ENCODE assay signal across 9 mouse cellular contexts in the genomic region with DNA sequence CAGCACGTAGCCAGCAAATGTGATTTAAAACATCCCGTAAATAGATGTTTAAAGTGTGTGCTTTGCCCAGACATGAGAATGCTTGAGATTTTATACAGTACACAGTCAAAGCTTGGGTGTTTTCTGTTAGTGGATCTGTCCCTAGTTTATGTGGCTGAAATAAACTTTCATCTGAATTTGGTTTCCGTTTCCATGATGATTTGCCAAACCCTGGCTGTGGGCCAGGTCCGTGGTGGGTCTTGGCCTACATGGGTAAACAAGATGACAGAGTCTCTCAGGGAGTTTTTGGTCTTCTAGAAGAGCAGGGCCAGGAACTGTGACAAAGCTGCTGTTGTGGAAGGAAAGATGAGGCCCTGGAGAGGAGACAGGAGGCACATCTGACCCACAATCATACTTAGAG.
DNase-seq lines count a peak whose midpoint lies in the region; TF ChIP-seq lines count a peak whose summit lies in the region.
"Had no signal": no experiment of that assay in that cellular context is flagged by ENCODE, and none has a peak within 500 bp of the region (broad histone marks: within the 10 kb centered on the region; RNA-seq: fewer than 3 reads in every experiment).

No protein-coding gene starts in this region.

- DNase-seq in adrenal gland, adult 2 months: peak; percentile 28
- no peak for DNase-seq in adrenal gland, adult 18-20 months (ENCODE audit: low spot score in 2 of 2)
- DNase-seq in thymus, postnatal 25 days: peak; percentile 33
- no peak for DNase-seq in thymus, postnatal 10 days (ENCODE audit: low spot score in 2 of 2)
- DNase-seq in kidney, adult 18-20 months: peak; percentile 21
- no peak for DNase-seq in frontal cortex, postnatal 14 days (ENCODE audit: low spot score in 2 of 2)
- DNase-seq in layer of hippocampus, postnatal 36 days: no peak

- no peak for TF ChIP-seq CTCF in small intestine, adult 2 months (IDR thresholded peaks at IDR 0.05; ENCODE audit: extremely low read depth, insufficient read length, insufficient replicate concordance, low read depth, low read length)

- H3K4me1 ChIP-seq in small intestine, adult 2 months (ENCODE audit: control insufficient read depth, insufficient read depth, insufficient read length, low read length): peaks cover 2% of the 10 kb centered on the region

- H3K27me3 ChIP-seq in small intestine, adult 2 months (ENCODE audit: control insufficient read depth, insufficient read depth, low read length): no peaks in the 10 kb centered on the region
- H3K27me3 ChIP-seq: limb, embryonic 12.5 days had no signal

- no peaks in the 10 kb centered on the region for H3K36me3 ChIP-seq in small intestine, adult 2 months (ENCODE audit: control insufficient read depth, insufficient read depth, low read length)
- H3K36me3 ChIP-seq: limb, embryonic 12.5 days had no signal

- peak overlapping the region; percentile 55; the same call in 1 of the 2 replicates for H3K27ac ChIP-seq in small intestine, adult 2 months (ENCODE audit: insufficient read depth, low read depth, low read length)
- H3K27ac ChIP-seq: limb, embryonic 12.5 days had no signal

- WGBS in small intestine, adult 2 months: 46% methylated on average over 4 of the region's 4 CpGs

- TF ChIP-seq POLR2A in small intestine, adult 2 months (IDR thresholded peaks at IDR 0.05; ENCODE audit: low read depth, low read length): no peak

- H3K4me3 ChIP-seq in small intestine, adult 2 months (ENCODE audit: low read depth, low read length): no peak overlapping the region
- H3K4me3 ChIP-seq: limb, embryonic 12.5 days had no signal

Comparison
In these comparisons a context has a peak if more than half of its experiments do, and no peak if none do; other contexts are left out.
1. DNase-seq: peak in adrenal gland, adult 2 months (single experiment), thymus, postnatal 25 days (single experiment) and kidney, adult 18-20 months (single experiment); none in adrenal gland, adult 18-20 months (0 of 2), thymus, postnatal 10 days (0 of 2), frontal cortex, postnatal 14 days (0 of 2) and layer of hippocampus, postnatal 36 days (0 of 2).